Comparison of ENCODE assay signal across 24 mouse cellular contexts in genomic region chr1:192730517-192730916, GRCm38 (mm10). TPM values are rescaled to one million over a fixed set of nuclear protein-coding genes. Genes with fewer than 3 reads are reported as not detected.
DNase-seq lines count a peak whose midpoint lies in the region; ATAC-seq lines count a peak whose summit lies in the region.
"Had no signal": no experiment of that assay in that cellular context is flagged by ENCODE, and none has a peak within 500 bp of the region (broad histone marks: within the 10 kb centered on the region; RNA-seq: fewer than 3 reads in every experiment).

No protein-coding gene starts in this region.

- WGBS in kidney, embryonic 14.5 days, result 60% methylated on average over 7 of the region's 7 CpGs
- 66% methylated on average over 7 of the region's 7 CpGs for WGBS in intestine, embryonic 16.5 days

- peaks cover under 1% of the 10 kb centered on the region; the same call in 1 of the 2 replicates for H3K4me1 ChIP-seq in kidney, embryonic 14.5 days (ENCODE audit: control insufficient read depth, insufficient read depth, low read length)
- H3K4me1 ChIP-seq in intestine, embryonic 16.5 days (ENCODE audit: control insufficient read depth, insufficient read depth, low read length), result peaks cover 4% of the 10 kb centered on the region
- H3K4me1 ChIP-seq: hindbrain, embryonic 13.5 days; liver, embryonic 13.5 days; midbrain, embryonic 10.5 days had no signal

- no peak overlapping the region for H3K9ac ChIP-seq in kidney, embryonic 14.5 days (ENCODE audit: low read depth, low read length)
- H3K9ac ChIP-seq in intestine, embryonic 16.5 days (ENCODE audit: low read depth, low read length), result no peak overlapping the region
- H3K9ac ChIP-seq: hindbrain, embryonic 13.5 days; liver, embryonic 13.5 days; lung, embryonic 14.5 days had no signal

- no peaks in the 10 kb centered on the region for H3K27me3 ChIP-seq in kidney, embryonic 14.5 days (ENCODE audit: control insufficient read depth, insufficient read depth, low read length)
- H3K27me3 ChIP-seq in intestine, embryonic 16.5 days (replicated peaks; ENCODE audit: control insufficient read depth, insufficient read depth, low read length), result no peaks in the 10 kb centered on the region
- H3K27me3 ChIP-seq: hindbrain, embryonic 13.5 days; liver, embryonic 13.5 days had no signal

- no peak overlapping the region for H3K4me3 ChIP-seq in kidney, embryonic 14.5 days (ENCODE audit: low read length)
- H3K4me3 ChIP-seq in intestine, embryonic 16.5 days (ENCODE audit: low read length), result no peak overlapping the region
- H3K4me3 ChIP-seq: erythroblast, embryonic 14.5 days; hindbrain, embryonic 13.5 days; liver, embryonic 13.5 days; midbrain, embryonic 10.5 days had no signal

- H3K27ac ChIP-seq in kidney, embryonic 14.5 days (ENCODE audit: low read depth, low read length), result peak overlapping the region; percentile 59; the same call in 1 of the 2 replicates
- H3K27ac ChIP-seq in intestine, embryonic 16.5 days (ENCODE audit: low read length), result no peak overlapping the region
- H3K27ac ChIP-seq: hindbrain, embryonic 13.5 days; liver, embryonic 13.5 days; midbrain, embryonic 10.5 days had no signal

- H3K9me3 ChIP-seq in kidney, embryonic 14.5 days (ENCODE audit: control insufficient read depth, low read length), result no peaks in the 10 kb centered on the region
- no peaks in the 10 kb centered on the region for H3K9me3 ChIP-seq in intestine, embryonic 16.5 days (ENCODE audit: control insufficient read depth, low read length)
- H3K9me3 ChIP-seq: hindbrain, embryonic 13.5 days; liver, embryonic 13.5 days; midbrain, embryonic 10.5 days had no signal

- no peaks in the 10 kb centered on the region for H3K36me3 ChIP-seq in kidney, embryonic 14.5 days (ENCODE audit: control insufficient read depth, insufficient read depth, low read length)
- no peaks in the 10 kb centered on the region for H3K36me3 ChIP-seq in intestine, embryonic 16.5 days (ENCODE audit: control insufficient read depth, insufficient read depth, low read length)
- H3K36me3 ChIP-seq: hindbrain, embryonic 13.5 days; liver, embryonic 13.5 days; midbrain, embryonic 10.5 days had no signal

- DNase-seq in kidney, adult 9 months, result no peak
- DNase-seq in 3T3-L1 (ENCODE audit: low read depth, low spot score), result peak; percentile 44
- peak; percentile 59 for DNase-seq in NIH3T3 (ENCODE audit: low read depth)
- DNase-seq in kidney, postnatal 14 days, result peak; percentile 34
- DNase-seq in layer of hippocampus, adult 8-10 months (ENCODE audit: low spot score in 2 of 2), result no peak
- no peak for DNase-seq in B cell, adult 2 months
- DNase-seq: adrenal gland, postnatal 14 days; cerebellum, adult 11 months; cerebellum, postnatal 10 days; heart, postnatal 10 days; layer of hippocampus, postnatal 36 days; liver, embryonic 13.5 days; lung, embryonic 14.5 days; lung, postnatal 4 days; thymus, postnatal 36 days had no signal

- ATAC-seq in kidney, embryonic 14.5 days (ENCODE audit: low FRiP score, low TSS enrichment), result no peak
- no peak for ATAC-seq in intestine, embryonic 16.5 days
- ATAC-seq: activated CD4-positive, CD25-positive, alpha-beta regulatory T cell, adult 4 months; forebrain, embryonic 14.5 days; inflammation-experienced regulatory T-cells, adult 6 months had no signal

- H3K4me2 ChIP-seq in kidney, embryonic 14.5 days (replicated peaks; ENCODE audit: low read depth, low read length), result no peak overlapping the region
- H3K4me2 ChIP-seq in intestine, embryonic 16.5 days (ENCODE audit: low read depth, low read length), result no peak overlapping the region
- H3K4me2 ChIP-seq: heart, embryonic 11.5 days; hindbrain, embryonic 13.5 days; liver, embryonic 13.5 days; lung, embryonic 14.5 days had no signal

RNA-seq across cellular contexts. Expression of gene Hhat, which starts 40.5 kb away (rescaled TPM):
- 11.4 and 16.5 TPM in 2 replicates for polyA plus RNA-seq in kidney, embryonic 14.5 days (2014; fragmentation: Nextera tagmentation; extraction: Ambion mirVana)
- 1 to 10 TPM; 1.4 to 2.1 (median 1.7) TPM for total RNA-seq in layer of hippocampus, adult 8-10 months (2022)
- 8.8 and 9.6 TPM in 2 replicates for polyA plus RNA-seq in intestine, embryonic 16.5 days (2015; fragmentation: Nextera tagmentation; extraction: Ambion mirVana)
- polyA plus RNA-seq: erythroblast, embryonic 14.5 days had no signal

Comparison
In these comparisons a context has a peak if more than half of its experiments do, and no peak if none do; other contexts are left out.
1. DNase-seq: peak in 3T3-L1 (single experiment), NIH3T3 (single experiment) and kidney, postnatal 14 days (single experiment); none in kidney, adult 9 months (single experiment), layer of hippocampus, adult 8-10 months (0 of 2) and B cell, adult 2 months (0 of 2).